In genomic region chr2:155135534-155135933, GRCm38 (mm10) we compare ENCODE assay signal across 10 mouse cellular contexts. TPM values are rescaled to one million over a fixed set of nuclear protein-coding genes. Genes with fewer than 3 reads are reported as not detected.
A peak's percentile ranks its signal among the peaks of the same experiment; 100 is the strongest.
DNase-seq lines count a peak whose midpoint lies in the region; ATAC-seq and TF ChIP-seq lines count a peak whose summit lies in the region.
"Had no signal": no experiment of that assay in that cellular context is flagged by ENCODE, and none has a peak within 500 bp of the region (broad histone marks: within the 10 kb centered on the region; RNA-seq: fewer than 3 reads in every experiment).

No protein-coding gene starts in this region.

- H3K9ac ChIP-seq in forebrain, embryonic 12.5 days: no peak overlapping the region
- no peak overlapping the region for H3K9ac ChIP-seq in forebrain, embryonic 11.5 days (ENCODE audit: low read length)
- H3K9ac ChIP-seq in lung, embryonic 15.5 days: no peak overlapping the region
- H3K9ac ChIP-seq in intestine, postnatal 0 days (ENCODE audit: low read depth, low read length): no peak overlapping the region
- no peak overlapping the region for H3K9ac ChIP-seq in neural tube, embryonic 13.5 days

- H3K4me3 ChIP-seq in forebrain, embryonic 12.5 days (replicated peaks): no peak overlapping the region
- H3K4me3 ChIP-seq in forebrain, embryonic 11.5 days (ENCODE audit: low read depth, low read length): no peak overlapping the region
- H3K4me3 ChIP-seq in lung, embryonic 15.5 days: no peak overlapping the region
- no peak overlapping the region; the same call in 1 of the 2 replicates for H3K4me3 ChIP-seq in intestine, postnatal 0 days (ENCODE audit: low read depth, low read length)
- H3K4me3 ChIP-seq in neural tube, embryonic 13.5 days: 0 out of 2 replicates have a peak overlapping the region, but pooled peaks have one; percentile 11

- H3K4me1 ChIP-seq in forebrain, embryonic 12.5 days: peaks cover 24% of the 10 kb centered on the region
- peaks cover 5% of the 10 kb centered on the region; the same call in 1 of the 2 replicates for H3K4me1 ChIP-seq in forebrain, embryonic 11.5 days (replicated peaks; ENCODE audit: control insufficient read depth, insufficient read depth, low read length)
- peaks cover 23% of the 10 kb centered on the region for H3K4me1 ChIP-seq in lung, embryonic 15.5 days
- H3K4me1 ChIP-seq in intestine, postnatal 0 days (replicated peaks; ENCODE audit: control insufficient read depth, insufficient read depth, low read length): no peaks in the 10 kb centered on the region
- H3K4me1 ChIP-seq in neural tube, embryonic 13.5 days (replicated peaks): peaks cover 32% of the 10 kb centered on the region

- 0 out of 2 replicates have a peak overlapping the region, but pooled peaks have one; percentile 66 for H3K4me2 ChIP-seq in forebrain, embryonic 12.5 days
- H3K4me2 ChIP-seq in forebrain, embryonic 11.5 days (ENCODE audit: low read depth, low read length, severe bottlenecking): no peak overlapping the region
- peak overlapping the region; percentile 60 for H3K4me2 ChIP-seq in lung, embryonic 15.5 days
- peak overlapping the region; percentile 72; the same call in 1 of the 2 replicates for H3K4me2 ChIP-seq in intestine, postnatal 0 days (replicated peaks; ENCODE audit: low read depth)
- H3K4me2 ChIP-seq in neural tube, embryonic 13.5 days: peak overlapping the region; percentile 66

- no peak for ATAC-seq in forebrain, embryonic 12.5 days (ENCODE audit: low FRiP score)
- no peak for ATAC-seq in forebrain, embryonic 11.5 days (replicated peaks; ENCODE audit: low FRiP score)
- no peak for ATAC-seq in lung, embryonic 15.5 days (ENCODE audit: borderline replicate concordance, extremely low read depth, low FRiP score, low TSS enrichment)
- no peak for ATAC-seq in intestine, postnatal 0 days
- ATAC-seq in neural tube, embryonic 13.5 days (ENCODE audit: low read depth): no peak

- H3K36me3 ChIP-seq in forebrain, embryonic 12.5 days (replicated peaks): peaks cover 29% of the 10 kb centered on the region
- peaks cover 8% of the 10 kb centered on the region for H3K36me3 ChIP-seq in forebrain, embryonic 11.5 days (ENCODE audit: control insufficient read depth, insufficient read depth, low read length)
- peaks cover 27% of the 10 kb centered on the region for H3K36me3 ChIP-seq in lung, embryonic 15.5 days
- H3K36me3 ChIP-seq in intestine, postnatal 0 days (ENCODE audit: control insufficient read depth, insufficient read depth): peaks cover 24% of the 10 kb centered on the region
- peaks cover 28% of the 10 kb centered on the region for H3K36me3 ChIP-seq in neural tube, embryonic 13.5 days

- H3K27me3 ChIP-seq in forebrain, embryonic 12.5 days: no peaks in the 10 kb centered on the region
- no peaks in the 10 kb centered on the region for H3K27me3 ChIP-seq in forebrain, embryonic 11.5 days (ENCODE audit: control insufficient read depth, insufficient read depth, low read length)
- no peaks in the 10 kb centered on the region for H3K27me3 ChIP-seq in lung, embryonic 15.5 days
- H3K27me3 ChIP-seq in intestine, postnatal 0 days (replicated peaks; ENCODE audit: control insufficient read depth, insufficient read depth, low read length): no peaks in the 10 kb centered on the region
- H3K27me3 ChIP-seq in neural tube, embryonic 13.5 days: no peaks in the 10 kb centered on the region

- no peaks in the 10 kb centered on the region for H3K9me3 ChIP-seq in forebrain, embryonic 12.5 days
- no peaks in the 10 kb centered on the region for H3K9me3 ChIP-seq in forebrain, embryonic 11.5 days (ENCODE audit: control insufficient read depth, low read length)
- no peaks in the 10 kb centered on the region for H3K9me3 ChIP-seq in lung, embryonic 15.5 days
- no peaks in the 10 kb centered on the region for H3K9me3 ChIP-seq in intestine, postnatal 0 days (ENCODE audit: control insufficient read depth)
- no peaks in the 10 kb centered on the region for H3K9me3 ChIP-seq in neural tube, embryonic 13.5 days
- H3K9me3 ChIP-seq: heart, embryonic 10.5 days had no signal

- H3K27ac ChIP-seq in forebrain, embryonic 12.5 days: no peak overlapping the region
- H3K27ac ChIP-seq in forebrain, embryonic 11.5 days (ENCODE audit: low read depth, low read length): no peak overlapping the region
- no peak overlapping the region for H3K27ac ChIP-seq in lung, embryonic 15.5 days
- H3K27ac ChIP-seq in intestine, postnatal 0 days (ENCODE audit: low read depth, low read length): no peak overlapping the region
- no peak overlapping the region for H3K27ac ChIP-seq in neural tube, embryonic 13.5 days (replicated peaks)
- H3K27ac ChIP-seq: heart, embryonic 10.5 days had no signal

- TF ChIP-seq CTCF in intestine, postnatal 0 days (IDR thresholded peaks at IDR 0.05; ENCODE audit: low read depth): no peak

- DNase-seq in forebrain, embryonic 11.5 days (ENCODE audit: low spot score): no peak
- no peak for DNase-seq in lung, postnatal 14 days
- DNase-seq in thymus, postnatal 25 days: no peak
- no peak for DNase-seq in gastrocnemius, adult 8-10 months (ENCODE audit: low spot score in 2 of 2)
- DNase-seq: cerebellum, postnatal 25 days had no signal

- 97% methylated on average over 1 of the region's 1 CpGs for WGBS in forebrain, embryonic 12.5 days
- WGBS in forebrain, embryonic 11.5 days: 86% methylated on average over 1 of the region's 1 CpGs
- WGBS in lung, embryonic 15.5 days: 59% methylated on average over 1 of the region's 1 CpGs
- 58% methylated on average over 1 of the region's 1 CpGs for WGBS in intestine, postnatal 0 days
- WGBS in neural tube, embryonic 13.5 days: 90% methylated on average over 1 of the region's 1 CpGs

RNA-seq across cellular contexts. Expression of gene Itch, which starts 2.2 kb away (rescaled TPM):
- polyA plus RNA-seq in forebrain, embryonic 12.5 days (2016; fragmentation: Nextera tagmentation; extraction: Ambion mirVana): 62.8 and 69.2 TPM in 2 replicates
- polyA plus RNA-seq in forebrain, embryonic 11.5 days (2014; fragmentation: Nextera tagmentation; extraction: Ambion mirVana): 61.2 and 70.0 TPM in 2 replicates
- polyA plus RNA-seq in lung, embryonic 15.5 days (2015; fragmentation: Nextera tagmentation; extraction: Ambion mirVana): 44.7 and 53.6 TPM in 2 replicates
- polyA plus RNA-seq in intestine, postnatal 0 days (2015; fragmentation: Nextera tagmentation; extraction: Ambion mirVana): 20.3 and 25.4 TPM in 2 replicates
- polyA plus RNA-seq in neural tube, embryonic 13.5 days (2015; fragmentation: Nextera tagmentation; extraction: Ambion mirVana): 47.7 and 48.7 TPM in 2 replicates
- total RNA-seq in gastrocnemius, adult 8-10 months (2022): 10 to 100 TPM; 14.1 to 20.7 (median 18.0) TPM
